Mouse (Mus musculus): ENCODE measurements around the gene Zfp217.
"Not testable (repeated sequence)": the region's sequence is repeated elsewhere in the genome, so short reads cannot be mapped to it uniquely, and the experiment has no call there.

Gene Zfp217

GRCm38 (mm10) chr2:170147661-170148153 is at the start of gene Zfp217:
Gene Zfp217 (minus strand): TSS chr2:170148103.
- no peak for DNase-seq

GRCm38 (mm10) chr2:170195542-170196089 is 47.7 kb upstream of the Zfp217 start:
- DNase-seq, result no peak

- no peak for DNase-seq
Measured at GRCm38 (mm10) chr2:170194845-170195244, 46.9 kb upstream of the Zfp217 start.

- no peak for DNase-seq
Measured at GRCm38 (mm10) chr2:170193850-170194249, 45.9 kb upstream of the Zfp217 start.

GRCm38 (mm10) chr2:170193211-170193610 is 45.3 kb upstream of the Zfp217 start:
- no peak for DNase-seq

- peak; percentile 43 to 67 for DNase-seq
Measured at GRCm38 (mm10) chr2:170192731-170193149, 44.8 kb upstream of the Zfp217 start.

GRCm38 (mm10) chr2:170188721-170189120 is 40.8 kb upstream of the Zfp217 start:
- DNase-seq, result no peak

GRCm38 (mm10) chr2:170185137-170185837 is 37.4 kb upstream of the Zfp217 start:
- DNase-seq, result no peak

GRCm38 (mm10) chr2:170184175-170184983 is 36.5 kb upstream of the Zfp217 start:
- peak; percentile 38 to 48 for DNase-seq

- no peak for DNase-seq
Measured at GRCm38 (mm10) chr2:170183851-170184174, 35.9 kb upstream of the Zfp217 start.

GRCm38 (mm10) chr2:170181862-170182261 is 34.0 kb upstream of the Zfp217 start:
- no peak for DNase-seq

GRCm38 (mm10) chr2:170180769-170181168 is 32.9 kb upstream of the Zfp217 start:
- not testable (repeated sequence) for DNase-seq

GRCm38 (mm10) chr2:170179317-170179716 is 31.4 kb upstream of the Zfp217 start:
- no peak for DNase-seq

- DNase-seq, result no peak
Measured at GRCm38 (mm10) chr2:170177323-170177722, 29.4 kb upstream of the Zfp217 start.

- DNase-seq, result no peak
Measured at GRCm38 (mm10) chr2:170176284-170176926, 28.5 kb upstream of the Zfp217 start.

GRCm38 (mm10) chr2:170175661-170176150 is 27.8 kb upstream of the Zfp217 start:
- no peak for DNase-seq

- no peak for DNase-seq
Measured at GRCm38 (mm10) chr2:170175190-170175589, 27.3 kb upstream of the Zfp217 start.

- no peak for DNase-seq
Measured at GRCm38 (mm10) chr2:170169062-170169461, 21.2 kb upstream of the Zfp217 start.

GRCm38 (mm10) chr2:170165649-170166048 is 17.7 kb upstream of the Zfp217 start:
- DNase-seq, result no peak

- DNase-seq, result no peak
Measured at GRCm38 (mm10) chr2:170163671-170164462, 16.0 kb upstream of the Zfp217 start.

GRCm38 (mm10) chr2:170159795-170160568 is 12.1 kb upstream of the Zfp217 start:
- no peak for DNase-seq

All from cerebellum, postnatal 14 days (tissue).